Mouse (Mus musculus) megakaryocyte progenitor cell, adult 5-6 weeks (primary cell): ENCODE data around the gene Nupr1. TPM values are rescaled to one million over a fixed set of nuclear protein-coding genes. Genes with fewer than 3 reads are reported as not detected.

Source experiments
- ATAC-seq: replicated peaks from 2 replicates; pipeline ENCODE4 v1.8.0; 2016; ENCODE audit warnings: mild to moderate bottlenecking, moderate TSS enrichment, inconsistent platforms; ENCODE audit not compliant: poor library complexity
- total RNA-seq, 2 experiments: library from RNA; stranded (forward) in 1 of 2; stranded (reverse) in 1 of 2; fragments of 157-497, 149-512 nt in 1 of 2; fragments of 200-1000 nt in 1 of 2; gene quantifications; 2 replicates each; pipeline versions ENCODE4 v1.2.3 to v1.2.4; 2015 to 2017

Gene Nupr1
- total RNA-seq, 2 experiments from 2014 or later = 0.17 to 0.92 TPM

DNA sequence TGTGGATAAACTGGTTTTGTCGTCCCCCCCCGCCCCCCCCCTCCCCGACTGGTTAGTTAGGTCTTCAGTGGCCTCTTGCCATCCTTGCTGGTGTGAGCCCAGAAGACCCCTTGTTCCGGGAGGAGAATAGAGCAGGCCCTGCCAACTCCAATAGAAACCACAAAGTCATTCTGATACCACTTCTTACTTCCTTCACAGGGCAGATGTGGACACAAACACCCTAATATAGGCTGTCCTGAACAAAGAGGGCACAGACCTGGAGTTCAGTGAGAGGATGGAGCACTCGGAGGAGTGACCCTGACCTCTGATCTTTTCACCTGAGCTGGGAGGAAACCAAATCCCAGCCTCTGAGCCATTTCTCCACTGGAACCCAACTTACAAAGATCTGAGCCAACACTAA is 28.8 kb downstream of the Nupr1 start:
- peak; percentile 33; the same call in 1 of the 2 replicates for ATAC-seq

DNA sequence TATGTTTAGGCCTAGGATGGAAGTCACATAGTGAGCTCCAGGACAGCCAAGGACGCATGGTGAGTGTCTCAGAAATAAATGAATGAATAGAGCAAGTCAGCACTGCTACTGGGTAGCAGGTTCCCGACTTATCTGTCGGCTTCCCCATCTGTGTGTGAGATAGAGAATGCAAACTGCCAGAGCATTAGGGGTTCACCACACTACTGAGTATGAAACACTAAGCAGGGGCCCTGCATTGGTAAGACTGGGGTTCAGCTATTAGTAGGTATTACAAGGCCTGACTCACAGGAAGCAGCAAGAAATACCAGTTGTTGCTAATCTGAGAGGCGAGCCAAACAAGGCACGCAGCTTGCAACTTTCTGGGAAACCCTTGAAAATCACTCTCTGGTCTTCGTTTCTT is 31.7 kb downstream of the Nupr1 start:
- no peak for ATAC-seq

- peak; percentile 62 for ATAC-seq
Measured at GRCm38 (mm10) chr7:126596414-126596813, 34.2 kb downstream of the Nupr1 start.

- no peak for ATAC-seq
Measured at GRCm38 (mm10) chr7:126595890-126596289, 34.8 kb downstream of the Nupr1 start.

DNA sequence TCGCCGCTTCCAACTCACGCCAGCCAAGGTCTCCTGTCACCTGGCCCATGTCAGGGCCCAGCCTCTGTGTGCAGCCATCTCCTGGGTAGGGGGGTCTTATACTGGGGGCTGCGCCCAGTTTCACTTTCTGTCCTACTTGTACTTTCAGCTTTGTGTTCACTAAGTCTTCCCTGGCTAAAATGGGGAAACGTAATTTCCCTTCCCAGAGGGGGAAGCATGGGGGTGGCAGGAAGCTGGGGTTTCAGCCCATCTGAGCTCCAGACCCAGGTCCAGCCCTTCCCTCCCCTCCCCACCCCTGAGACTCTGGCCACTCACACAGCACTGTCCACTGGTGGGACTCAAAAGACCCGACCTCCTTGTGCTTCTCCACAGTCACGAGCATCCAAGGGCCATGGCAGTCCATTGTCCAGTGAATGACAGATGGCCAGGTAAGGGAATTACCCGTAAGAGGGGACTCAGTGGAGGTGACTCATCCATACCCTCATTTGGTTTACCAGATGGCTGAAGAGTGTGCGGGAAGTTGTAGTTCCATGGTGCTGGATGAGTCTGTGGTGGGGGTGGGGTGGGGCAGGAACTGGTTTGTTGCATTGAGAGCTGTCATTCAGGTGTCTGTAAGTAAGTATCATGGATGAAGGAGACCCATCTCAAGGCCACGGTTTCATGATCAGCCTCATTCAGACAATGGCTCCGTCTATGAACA is 35.6 kb downstream of the Nupr1 start, which contains the start of gene Il27:
TSS of gene Il27 (minus strand) at position 80 of the 700 bp plus-strand sequence.
- peak; percentile 61 for ATAC-seq

- ATAC-seq = no peak
Measured at GRCm38 (mm10) chr7:126587779-126588178, 42.9 kb downstream of the Nupr1 start.

- no peak for ATAC-seq
Measured at GRCm38 (mm10) chr7:126586839-126587238, 43.8 kb downstream of the Nupr1 start.

- no peak for ATAC-seq
Measured at GRCm38 (mm10) chr7:126585717-126586116, 44.9 kb downstream of the Nupr1 start, which contains the start of gene Cln3. Cln3 (minus strand) TSS chr7:126585817.

GRCm38 (mm10) chr7:126584506-126584977 is 46.1 kb downstream of the Nupr1 start, which contains the start of gene Apobr:
Apobr (plus strand) TSS chr7:126584942.
- peak; percentile 57 for ATAC-seq

GRCm38 (mm10) chr7:126583761-126584160 is 46.9 kb downstream of the Nupr1 start:
- no peak for ATAC-seq

DNA sequence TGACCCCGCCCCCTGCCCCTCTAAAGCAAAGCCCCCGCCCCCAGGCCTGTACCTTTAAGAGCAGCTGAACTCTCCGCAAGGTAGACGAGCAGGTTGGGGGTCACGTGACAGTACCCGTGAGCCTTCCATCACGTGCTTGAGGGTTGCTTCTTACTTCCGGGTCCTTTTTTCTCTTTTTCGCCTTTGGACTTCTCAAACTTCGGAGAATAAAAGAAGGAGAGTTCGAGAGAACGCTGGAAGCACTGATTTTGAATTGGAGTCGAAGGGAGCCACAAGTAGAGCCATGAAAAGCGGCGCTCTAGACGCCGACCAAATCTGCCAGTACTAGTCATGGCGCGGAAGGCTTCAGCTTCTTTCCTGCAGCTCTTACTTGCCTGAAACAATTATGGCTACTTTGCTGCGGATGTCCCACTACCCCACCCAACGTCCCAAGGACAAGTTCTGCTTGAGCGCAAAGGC is 47.4 kb downstream of the Nupr1 start:
- peak; percentile 62 for ATAC-seq

- ATAC-seq = no peak
Measured at GRCm38 (mm10) chr7:126582759-126583158, 47.9 kb downstream of the Nupr1 start.

DNA sequence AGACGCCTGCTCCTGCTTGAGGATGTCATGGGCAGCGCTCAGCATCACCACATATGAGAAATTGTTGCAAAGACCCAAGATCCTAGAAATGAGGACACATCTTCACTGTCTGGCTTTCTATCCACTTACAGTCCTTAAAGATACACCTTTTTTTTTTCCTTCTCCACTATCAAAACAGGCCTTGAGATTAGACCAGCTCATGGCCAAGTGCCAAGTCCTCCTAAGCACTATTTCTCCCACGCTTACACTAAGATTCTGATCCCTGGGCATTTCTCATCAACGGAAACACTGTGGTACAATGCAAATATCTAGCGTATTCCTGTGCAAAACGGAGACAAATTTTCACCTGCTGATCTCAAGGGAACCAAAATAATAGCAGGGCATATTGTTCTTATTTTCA is 49.0 kb downstream of the Nupr1 start:
- no peak for ATAC-seq

DNA sequence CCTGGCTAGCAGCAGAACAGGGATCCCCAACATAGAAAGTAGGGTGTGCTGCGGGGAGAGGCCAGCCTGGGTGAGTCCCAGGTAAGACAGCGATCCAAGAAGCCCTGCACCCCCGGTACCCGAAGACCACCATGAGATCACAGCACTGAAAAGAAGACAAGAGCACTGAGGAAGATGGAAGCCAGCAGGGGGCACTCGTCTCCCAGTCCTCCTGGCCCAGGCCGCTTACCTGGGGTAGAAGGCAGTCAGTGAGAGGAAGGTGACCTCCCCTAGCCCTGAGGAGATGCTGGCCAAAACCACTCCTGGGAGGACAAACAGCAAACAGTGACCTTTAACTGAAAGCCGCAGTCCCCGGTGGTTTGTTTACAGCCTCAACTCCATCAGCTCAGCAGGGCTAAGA is 51.5 kb downstream of the Nupr1 start:
- 0 out of 2 replicates have a peak, but pooled peaks have one; percentile 32 for ATAC-seq

GRCm38 (mm10) chr7:126576946-126577345 is 53.7 kb downstream of the Nupr1 start:
- ATAC-seq = peak; percentile 88

Other genes starting within 250 kb of the Nupr1 start
- 11.4 and 12.2 TPM in 2 replicates for gene Nfatc2ip, start 234.1 kb downstream of the Nupr1 start, total RNA-seq (2015)
- gene Nfatc2ip, start 234.1 kb downstream of the Nupr1 start, total RNA-seq (2017) = 14.9 and 15.3 TPM in 2 replicates
- not detected in 2 replicates for gene Cd19, start 216.0 kb downstream of the Nupr1 start, total RNA-seq (2015)
- not detected in 2 replicates for gene Cd19, start 216.0 kb downstream of the Nupr1 start, total RNA-seq (2017)
- 4.0 and 4.9 TPM in 2 replicates for gene Rabep2, start 202.1 kb downstream of the Nupr1 start, total RNA-seq (2015)
- gene Rabep2, start 202.1 kb downstream of the Nupr1 start, total RNA-seq (2017) = 12.9 and 19.5 TPM in 2 replicates
- gene Atp2a1, start 167.8 kb downstream of the Nupr1 start, total RNA-seq (2015) = not detected in 2 replicates
- gene Atp2a1, start 167.8 kb downstream of the Nupr1 start, total RNA-seq (2017) = not detected in 2 replicates
- 33.4 and 36.3 TPM in 2 replicates for gene Sh2b1, start 155.4 kb downstream of the Nupr1 start, total RNA-seq (2015)
- gene Sh2b1, start 155.4 kb downstream of the Nupr1 start, total RNA-seq (2017) = 19.3 and 20.1 TPM in 2 replicates
- gene Tufm, start 143.5 kb downstream of the Nupr1 start, total RNA-seq (2015) = 89.9 and 97.9 TPM in 2 replicates
- gene Tufm, start 143.5 kb downstream of the Nupr1 start, total RNA-seq (2017) = 85.6 and 89.2 TPM in 2 replicates
- gene Atxn2l, start 127.4 kb downstream of the Nupr1 start, total RNA-seq (2015) = 86.9 and 88.6 TPM in 2 replicates
- gene Atxn2l, start 127.4 kb downstream of the Nupr1 start, total RNA-seq (2017) = 29.0 and 29.5 TPM in 2 replicates
- gene Eif3c, start 64.5 kb downstream of the Nupr1 start, total RNA-seq (2015) = 198 and 210 TPM in 2 replicates
- gene Eif3c, start 64.5 kb downstream of the Nupr1 start, total RNA-seq (2017) = 226 and 261 TPM in 2 replicates
- gene Apobr, start 45.9 kb downstream of the Nupr1 start, total RNA-seq (2015) = 1.1 and 1.9 TPM in 2 replicates
- gene Apobr, start 45.9 kb downstream of the Nupr1 start, total RNA-seq (2017) = 4.2 and 4.9 TPM in 2 replicates
- gene Cln3, start 45.0 kb downstream of the Nupr1 start, total RNA-seq (2015) = 33.0 and 36.3 TPM in 2 replicates
- gene Cln3, start 45.0 kb downstream of the Nupr1 start, total RNA-seq (2017) = 9.2 and 19.9 TPM in 2 replicates
- 0.81 TPM in 1 of 2 replicates, not detected in the other for gene Il27, start 35.9 kb downstream of the Nupr1 start, total RNA-seq (2015)
- gene Il27, start 35.9 kb downstream of the Nupr1 start, total RNA-seq (2017) = 0.29 and 1.1 TPM in 2 replicates
- gene Sgf29, start 18.4 kb upstream of the Nupr1 start, total RNA-seq (2015) = 65.7 and 74.6 TPM in 2 replicates
- gene Sgf29, start 18.4 kb upstream of the Nupr1 start, total RNA-seq (2017) = 40.1 and 52.5 TPM in 2 replicates
- gene Sult1a1, start 45.6 kb upstream of the Nupr1 start, total RNA-seq (2015) = 1.7 and 3.2 TPM in 2 replicates
- 1.0 and 3.6 TPM in 2 replicates for gene Sult1a1, start 45.6 kb upstream of the Nupr1 start, total RNA-seq (2017)
- 89.8 and 95.2 TPM in 2 replicates for gene Bola2, start 64.5 kb upstream of the Nupr1 start, total RNA-seq (2015)
- 168 and 218 TPM in 2 replicates for gene Bola2, start 64.5 kb upstream of the Nupr1 start, total RNA-seq (2017)
- gene Slx1b, start 64.9 kb upstream of the Nupr1 start, total RNA-seq (2015) = 4.2 and 4.8 TPM in 2 replicates
- 4.6 and 4.7 TPM in 2 replicates for gene Slx1b, start 64.9 kb upstream of the Nupr1 start, total RNA-seq (2017)
- gene Coro1a, start 76.9 kb upstream of the Nupr1 start, total RNA-seq (2015) = 259 and 365 TPM in 2 replicates
- 366 and 525 TPM in 2 replicates for gene Coro1a, start 76.9 kb upstream of the Nupr1 start, total RNA-seq (2017)
- 86.5 and 106 TPM in 2 replicates for gene Mapk3, start 128.7 kb upstream of the Nupr1 start, total RNA-seq (2015)
- 36.0 and 41.3 TPM in 2 replicates for gene Mapk3, start 128.7 kb upstream of the Nupr1 start, total RNA-seq (2017)
- 8.4 and 13.3 TPM in 2 replicates for gene Gdpd3, start 135.5 kb upstream of the Nupr1 start, total RNA-seq (2015)
- gene Gdpd3, start 135.5 kb upstream of the Nupr1 start, total RNA-seq (2017) = 7.1 and 7.7 TPM in 2 replicates
- 25.4 and 32.4 TPM in 2 replicates for gene Ypel3, start 146.1 kb upstream of the Nupr1 start, total RNA-seq (2015)
- 11.8 and 15.1 TPM in 2 replicates for gene Ypel3, start 146.1 kb upstream of the Nupr1 start, total RNA-seq (2017)
- 0.34 and 0.42 TPM in 2 replicates for gene Tbx6, start 150.6 kb upstream of the Nupr1 start, total RNA-seq (2015)
- gene Tbx6, start 150.6 kb upstream of the Nupr1 start, total RNA-seq (2017) = 0.14 TPM in 1 of 2 replicates, not detected in the other
- gene Ppp4c, start 161.6 kb upstream of the Nupr1 start, total RNA-seq (2015) = 209 and 216 TPM in 2 replicates
- 113 and 131 TPM in 2 replicates for gene Ppp4c, start 161.6 kb upstream of the Nupr1 start, total RNA-seq (2017)
- gene Fam57b, start 166.8 kb upstream of the Nupr1 start, total RNA-seq (2015) = not detected in 2 replicates
- gene Fam57b, start 166.8 kb upstream of the Nupr1 start, total RNA-seq (2017) = not detected in 2 replicates
- gene 4930451I11Rik, start 200.8 kb upstream of the Nupr1 start, total RNA-seq (2015) = not detected in 2 replicates
- not detected in 2 replicates for gene 4930451I11Rik, start 200.8 kb upstream of the Nupr1 start, total RNA-seq (2017)
- gene Doc2a, start 216.6 kb upstream of the Nupr1 start, total RNA-seq (2015) = not detected in 2 replicates
- gene Doc2a, start 216.6 kb upstream of the Nupr1 start, total RNA-seq (2017) = 0.07 TPM in 1 of 2 replicates, not detected in the other
- 21.8 and 27.5 TPM in 2 replicates for gene Hirip3, start 231.1 kb upstream of the Nupr1 start, total RNA-seq (2015)
- gene Hirip3, start 231.1 kb upstream of the Nupr1 start, total RNA-seq (2017) = 215 and 246 TPM in 2 replicates
- 83.1 and 83.9 TPM in 2 replicates for gene Ino80e, start 231.5 kb upstream of the Nupr1 start, total RNA-seq (2015)
- 36.3 and 38.5 TPM in 2 replicates for gene Ino80e, start 231.5 kb upstream of the Nupr1 start, total RNA-seq (2017)